Mouse (Mus musculus): ENCODE results near the gene Vmn1r236. TPM values are rescaled to one million over a fixed set of nuclear protein-coding genes. Genes with fewer than 3 reads are reported as not detected.
A peak's percentile ranks its signal among the peaks of the same experiment; 100 is the strongest.

The Vmn1r236 gene
- total RNA-seq (2021), result not detected

DNA sequence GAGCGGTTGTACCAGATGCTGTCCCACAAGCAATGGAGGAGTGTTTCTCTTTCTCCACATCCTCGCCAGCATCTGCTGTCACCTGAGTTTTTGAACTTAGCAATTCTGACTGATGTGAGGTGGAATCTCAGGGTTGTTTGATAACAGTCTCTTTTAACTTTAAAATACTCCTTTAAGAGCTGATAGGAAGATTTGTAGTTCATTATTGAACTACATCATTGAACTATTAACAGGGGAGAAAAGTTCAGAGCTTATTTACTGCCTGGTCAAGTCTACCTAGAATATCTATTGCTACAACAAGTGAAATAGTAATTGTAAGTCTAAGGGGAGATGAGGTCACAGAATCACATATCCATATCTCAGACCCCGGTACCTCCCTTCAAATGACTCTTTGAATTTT, at the start of gene Vmn1r236:
TSS of gene Vmn1r236 (plus strand) at position 301 of the 400 bp plus-strand sequence.
- intact Hi-C loops (cut with DNase I), result no loop called here
- DNase-seq, result no peak

DNA sequence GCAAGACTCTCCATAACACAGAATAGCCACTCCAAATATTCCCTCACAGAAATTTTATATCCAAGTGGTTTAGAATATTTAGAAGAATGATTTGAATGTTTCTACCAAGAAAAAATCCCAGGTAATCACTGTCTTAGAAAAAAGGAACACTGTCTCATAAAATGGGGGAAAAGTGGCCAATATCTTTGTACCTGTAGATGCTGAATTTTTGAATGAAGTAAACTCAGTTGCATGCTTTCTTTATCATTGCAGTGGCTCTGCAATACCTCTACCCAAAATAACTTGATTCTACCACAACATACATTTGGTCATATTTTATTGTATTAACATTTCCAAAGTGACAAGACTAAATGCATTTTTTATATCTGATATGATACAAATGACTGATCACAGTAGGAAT, 26.6 kb upstream of the Vmn1r236 start, which contains the start of gene Vmn1r235:
TSS of gene Vmn1r235 (plus strand) at position 301 of the 400 bp plus-strand sequence.
- intact Hi-C loops (cut with DNase I), result no loop called here
- no peak for DNase-seq

DNA sequence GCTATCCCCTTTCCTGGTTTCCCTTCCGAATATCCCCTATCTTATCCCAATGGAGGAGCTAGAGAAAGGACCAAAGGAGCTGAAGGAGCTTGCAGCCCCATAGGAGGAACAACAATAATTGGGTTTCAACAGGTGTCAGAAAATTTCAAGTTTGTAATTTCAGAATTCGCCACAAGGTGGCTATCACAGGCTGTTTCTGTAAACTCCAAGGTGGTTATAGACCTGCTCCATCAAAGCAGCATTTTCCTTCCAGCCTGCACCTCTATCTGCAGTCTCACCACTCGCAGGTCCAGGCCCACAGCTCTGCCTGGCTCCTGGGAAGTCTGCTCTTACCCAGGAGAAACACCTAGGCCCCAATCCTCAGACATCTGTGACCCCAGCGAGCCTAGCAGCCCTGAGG, 10.6 kb upstream of the Vmn1r236 start:
- DNase-seq, result peak; percentile 43 to 75
- intact Hi-C loops (cut with DNase I), result loop anchor here (1.0 to 5.0 kb wide), 3 partner anchors 110 to 243 kb away; partner anchors contain the start of gene Zfp677

DNA sequence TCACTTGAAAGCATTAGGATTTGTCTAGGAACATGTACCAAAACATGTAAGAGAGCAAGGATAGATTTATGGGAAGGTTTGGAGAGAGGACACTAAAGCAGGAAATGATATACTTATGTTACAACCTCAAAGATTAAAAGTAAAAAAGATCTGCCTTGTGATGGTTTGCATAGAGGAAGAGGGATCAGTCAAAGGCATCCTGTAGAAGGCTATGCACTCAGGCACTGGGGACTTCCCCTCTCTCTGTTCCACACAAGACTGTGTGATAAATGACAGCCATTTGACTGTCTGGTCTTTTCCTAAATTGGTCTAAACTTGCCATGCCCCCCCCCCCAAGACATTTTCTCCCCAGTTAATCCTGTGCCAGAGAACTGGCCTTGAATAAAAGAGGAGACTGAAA, 1.7 kb downstream of the Vmn1r236 start:
- intact Hi-C loops (cut with DNase I), result no loop called here
- DNase-seq, result no peak

DNA sequence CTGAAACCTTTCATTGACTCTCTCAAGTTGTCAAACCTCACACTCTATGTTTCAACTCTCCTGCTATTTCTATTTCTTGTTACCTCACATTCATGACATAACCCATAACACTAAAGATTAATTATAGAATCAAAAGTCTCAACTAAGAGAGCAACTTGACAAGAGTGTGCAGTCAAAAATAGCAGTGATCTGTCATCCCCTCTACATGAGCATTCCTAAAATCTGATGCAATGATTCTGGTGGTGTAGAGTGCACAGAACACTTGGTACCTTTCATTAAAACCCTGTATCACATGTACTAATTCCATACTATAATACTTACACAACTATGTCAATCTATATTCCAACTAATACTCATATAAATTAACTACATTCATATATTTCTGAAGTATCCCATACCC, 7.0 kb downstream of the Vmn1r236 start:
- no peak for DNase-seq
- intact Hi-C loops (cut with DNase I), result no loop called here

DNA sequence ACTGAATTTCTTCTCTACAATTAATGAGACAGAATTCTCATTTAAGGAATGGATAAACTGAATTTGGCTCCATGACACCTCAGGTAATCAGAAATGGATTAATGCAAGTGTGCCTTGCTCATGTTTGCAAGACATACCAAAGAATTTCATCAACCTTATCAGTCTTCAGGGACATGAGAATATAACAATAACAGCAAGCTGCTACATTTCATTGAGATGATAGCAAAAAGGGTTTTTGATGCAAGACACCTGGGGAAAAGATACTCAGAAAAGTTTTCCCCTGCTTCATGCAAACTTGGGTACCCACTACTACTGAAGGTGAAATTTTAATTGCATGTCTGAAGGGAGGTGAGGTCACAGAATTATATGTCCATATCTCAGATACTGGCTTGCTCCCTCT, 28.8 kb downstream of the Vmn1r236 start, which contains the start of gene Vmn1r237:
TSS of gene Vmn1r237 (plus strand) at position 301 of the 400 bp plus-strand sequence.
- intact Hi-C loops (cut with DNase I), result no loop called here

More for the DNA sequence above, 28.8 kb downstream of the Vmn1r236 start, which contains the start of gene Vmn1r237:
- DNase-seq, result no peak

Small RNA genes within 50 kb of the gene (microRNA-seq; reads per million reads assigned to microRNA genes)
- 0 reads per million in 2 experiments for gene Gm26384

Other genes starting within 250 kb of the Vmn1r236 start
- not detected for gene Vmn1r234, start 56.9 kb upstream of the Vmn1r236 start, total RNA-seq (2021)
- gene Vmn1r235, start 26.5 kb upstream of the Vmn1r236 start, total RNA-seq (2021), result not detected
- not detected for gene Vmn1r237, start 28.9 kb downstream of the Vmn1r236 start, total RNA-seq (2021)
- gene Zfp677, start 100.8 kb downstream of the Vmn1r236 start, total RNA-seq (2021), result 1 to 10 TPM in 1 of 2 experiments, under 1 TPM in 1; 0.98 to 1.0 TPM
- 1 to 10 TPM; 1.2 to 1.3 TPM for gene Zfp54, start 140.3 kb downstream of the Vmn1r236 start, total RNA-seq (2021)
- 1 to 10 TPM; 6.3 to 6.8 TPM for gene Zfp51, start 167.4 kb downstream of the Vmn1r236 start, total RNA-seq (2021)
- gene Zfp53, start 206.1 kb downstream of the Vmn1r236 start, total RNA-seq (2021), result 1 to 10 TPM; 2.5 to 2.9 TPM

All from heart, postnatal 10 days (tissue).